Mouse (Mus musculus): ENCODE results near the gene Ppm1n. TPM values are rescaled to one million over a fixed set of nuclear protein-coding genes. Genes with fewer than 3 reads are reported as not detected.

The Ppm1n gene
- polyA plus RNA-seq, 1 experiment from 2014 or later, result 0.30 TPM

- no peak for DNase-seq (ENCODE audit: low spot score)
Measured at GRCm38 (mm10) chr7:19252078-19252477, 27.8 kb downstream of the Ppm1n start.

- DNase-seq (ENCODE audit: low spot score), result no peak
Measured at GRCm38 (mm10) chr7:19247511-19247910, 32.4 kb downstream of the Ppm1n start.

- no peak for DNase-seq (ENCODE audit: low spot score)
Measured at GRCm38 (mm10) chr7:19246855-19247254, 33.0 kb downstream of the Ppm1n start.

- no peak for DNase-seq (ENCODE audit: low spot score)
Measured at GRCm38 (mm10) chr7:19245083-19245482, 34.8 kb downstream of the Ppm1n start.

GRCm38 (mm10) chr7:19243858-19244257, 36.0 kb downstream of the Ppm1n start:
- no peak for DNase-seq (ENCODE audit: low spot score)

- no peak for DNase-seq (ENCODE audit: low spot score)
Measured at GRCm38 (mm10) chr7:19242005-19242404, 37.9 kb downstream of the Ppm1n start.

- DNase-seq (ENCODE audit: low spot score), result no peak
Measured at GRCm38 (mm10) chr7:19240905-19241463, 38.9 kb downstream of the Ppm1n start.

GRCm38 (mm10) chr7:19239986-19240385, 39.9 kb downstream of the Ppm1n start:
- no peak for DNase-seq (ENCODE audit: low spot score)

GRCm38 (mm10) chr7:19239423-19239822, 40.4 kb downstream of the Ppm1n start:
- DNase-seq (ENCODE audit: low spot score), result peak; percentile 87

- DNase-seq (ENCODE audit: low spot score), result no peak
Measured at GRCm38 (mm10) chr7:19238344-19238743, 41.5 kb downstream of the Ppm1n start.

- no peak for DNase-seq (ENCODE audit: low spot score)
Measured at GRCm38 (mm10) chr7:19236411-19236810, 43.5 kb downstream of the Ppm1n start.

- DNase-seq (ENCODE audit: low spot score), result no peak
Measured at GRCm38 (mm10) chr7:19235092-19235671, 44.7 kb downstream of the Ppm1n start.

GRCm38 (mm10) chr7:19234652-19235051, 45.2 kb downstream of the Ppm1n start:
- DNase-seq (ENCODE audit: low spot score), result no peak

GRCm38 (mm10) chr7:19231849-19232248, 48.0 kb downstream of the Ppm1n start:
- DNase-seq (ENCODE audit: low spot score), result no peak

GRCm38 (mm10) chr7:19230899-19231298, 49.0 kb downstream of the Ppm1n start:
- no peak for DNase-seq (ENCODE audit: low spot score)

GRCm38 (mm10) chr7:19230041-19230580, 49.8 kb downstream of the Ppm1n start:
- no peak for DNase-seq (ENCODE audit: low spot score)

- peak; percentile 8 for DNase-seq (ENCODE audit: low spot score)
Measured at GRCm38 (mm10) chr7:19229404-19229803, 50.5 kb downstream of the Ppm1n start.

- DNase-seq (ENCODE audit: low spot score), result no peak
Measured at GRCm38 (mm10) chr7:19228793-19229148, 51.1 kb downstream of the Ppm1n start.

- peak; percentile 100 for DNase-seq (ENCODE audit: low spot score)
Measured at GRCm38 (mm10) chr7:19227883-19228792, 51.7 kb downstream of the Ppm1n start, which contains the start of gene Opa3. Opa3 (plus strand) TSS chr7:19228334.

- DNase-seq (ENCODE audit: low spot score), result peak; percentile 68
Measured at GRCm38 (mm10) chr7:19226817-19227797, 52.8 kb downstream of the Ppm1n start.
